Mouse (Mus musculus): ENCODE results near the gene Rps28.

- TF ChIP-seq CTCF (conservative IDR thresholded peaks at IDR 0.05; ENCODE audit: low read length) (no peak), POU5F1 (IDR thresholded peaks at IDR 0.05; ENCODE audit: borderline replicate concordance, low read length) (no peak)
Observed at GRCm38 (mm10) chr17:33857816-33858215, 33.5 kb upstream of the Rps28 start.

All from E14TG2a.4 (cell line).